ENCODE assay signal across 8 mouse cellular contexts in the genomic region with DNA sequence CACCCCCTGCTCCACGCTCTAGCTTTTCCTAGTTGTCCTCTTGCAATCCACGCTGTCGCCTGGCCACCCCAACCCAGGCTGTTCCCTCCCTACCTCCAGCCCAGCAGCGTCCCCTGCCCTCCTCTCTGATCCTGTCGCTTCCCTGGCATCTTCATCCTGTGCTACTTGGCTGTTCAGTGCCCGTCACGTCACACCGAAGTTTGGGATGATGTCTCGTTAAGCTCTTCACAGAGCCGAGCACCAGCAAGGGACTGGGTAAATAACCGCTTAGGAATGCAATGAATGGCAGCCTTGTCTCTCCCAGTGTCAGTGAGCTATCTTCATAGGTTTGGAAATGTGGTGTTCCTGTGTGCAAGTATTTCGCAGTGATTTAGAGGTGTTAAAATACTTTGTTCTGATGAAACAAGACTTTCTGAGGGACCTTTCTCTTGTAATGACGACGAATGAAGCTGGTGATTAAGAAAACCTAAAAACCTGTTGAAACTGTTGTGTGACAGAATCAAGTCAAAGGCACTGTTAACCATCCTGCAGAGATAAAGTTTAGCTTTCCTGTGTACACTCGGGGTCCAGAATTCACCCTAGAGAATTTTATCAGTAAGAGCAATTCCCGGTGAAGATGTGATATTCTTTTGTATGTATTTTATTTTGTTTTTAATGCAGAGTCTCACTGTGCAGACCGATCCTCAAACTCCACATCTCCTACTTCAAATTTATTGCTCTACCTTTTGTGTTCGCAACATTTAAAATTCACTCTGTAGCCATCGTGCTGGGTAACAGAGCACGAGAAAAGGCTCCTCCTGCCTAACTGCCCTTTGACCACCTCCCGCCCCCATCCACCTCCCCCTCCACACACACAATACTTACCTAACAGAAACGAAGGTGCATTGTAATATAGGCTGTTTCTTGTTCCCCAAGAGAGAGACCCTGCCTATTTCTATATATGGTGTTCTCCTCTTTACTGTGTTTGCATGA. TPM values are rescaled to one million over a fixed set of nuclear protein-coding genes. Genes with fewer than 3 reads are reported as not detected.
DNase-seq lines count a peak whose midpoint lies in the region; ATAC-seq and TF ChIP-seq lines count a peak whose summit lies in the region.

No protein-coding gene starts in this region.

- H3K36me3 ChIP-seq in testis, adult 2 months (ENCODE audit: control insufficient read depth, insufficient read depth, low read length) = no peaks in the 10 kb centered on the region
- no peaks in the 10 kb centered on the region for H3K36me3 ChIP-seq in hindbrain, embryonic 12.5 days

- 17% methylated on average over 22 of the region's 22 CpGs for WGBS in hindbrain, embryonic 12.5 days

- peak overlapping the region; percentile 87 for H3K4me2 ChIP-seq in hindbrain, embryonic 12.5 days (replicated peaks)

- peak overlapping the region; percentile 73 for H3K9ac ChIP-seq in hindbrain, embryonic 12.5 days

- H3K27me3 ChIP-seq in testis, adult 2 months (ENCODE audit: control insufficient read depth, insufficient read depth, low read length) = no peaks in the 10 kb centered on the region
- no peaks in the 10 kb centered on the region for H3K27me3 ChIP-seq in hindbrain, embryonic 12.5 days

- peak; percentile 53 for ATAC-seq in hindbrain, embryonic 12.5 days (ENCODE audit: low FRiP score)
- peak; percentile 21 for ATAC-seq in megakaryocyte progenitor cell, adult 5-6 weeks (replicated peaks; ENCODE audit: poor library complexity)

- DNase-seq in cerebellum, adult 9-10 months = peak; percentile 45
- DNase-seq in cerebellum, postnatal 14 days = no peak
- no peak for DNase-seq in testis, postnatal 10 days (ENCODE audit: low spot score)
- no peak for DNase-seq in thymus, postnatal 10 days (ENCODE audit: low spot score in 2 of 2)
- DNase-seq in layer of hippocampus, postnatal 36 days = no peak

- no peak for TF ChIP-seq POLR2A in testis, adult 2 months (IDR thresholded peaks at IDR 0.05; ENCODE audit: control insufficient read depth, low read depth, low read length)

- H3K9me3 ChIP-seq in hindbrain, embryonic 12.5 days (replicated peaks) = no peaks in the 10 kb centered on the region

- TF ChIP-seq CTCF in testis, adult 2 months (IDR thresholded peaks at IDR 0.05; ENCODE audit: control insufficient read depth, insufficient read depth, insufficient replicate concordance, low read depth, low read length) = no peak

- H3K27ac ChIP-seq in testis, adult 2 months (ENCODE audit: control insufficient read depth, insufficient read depth, low read depth, low read length) = peak overlapping the region; percentile 91
- peak overlapping the region; percentile 99 for H3K27ac ChIP-seq in hindbrain, embryonic 12.5 days

- H3K4me1 ChIP-seq in testis, adult 2 months (ENCODE audit: control insufficient read depth, insufficient read depth, low read length) = peaks cover 12% of the 10 kb centered on the region
- peaks cover 14% of the 10 kb centered on the region for H3K4me1 ChIP-seq in hindbrain, embryonic 12.5 days

- peak overlapping the region; percentile 95 for H3K4me3 ChIP-seq in testis, adult 2 months (ENCODE audit: control insufficient read depth, low read depth, low read length)
- H3K4me3 ChIP-seq in hindbrain, embryonic 12.5 days = peak overlapping the region; percentile 91

RNA-seq across cellular contexts. Expression of gene Scaf11, which starts 1.2 kb away (rescaled TPM):
- polyA plus RNA-seq in testis, adult 2 months (2012; rRNA removed) = 5.3 and 5.9 TPM in 2 replicates
- polyA plus RNA-seq in hindbrain, embryonic 12.5 days (2016; fragmentation: Nextera tagmentation; extraction: Ambion mirVana) = 81.3 and 84.2 TPM in 2 replicates
- 96.1 and 99.7 TPM in 2 replicates for total RNA-seq in megakaryocyte progenitor cell, adult 5-6 weeks (2015)
- total RNA-seq in megakaryocyte progenitor cell, adult 5-6 weeks (2017) = 120 and 136 TPM in 2 replicates
- 10 to 100 TPM; 52.5 to 53.6 TPM for total RNA-seq in layer of hippocampus, postnatal 36 days (2021)
